Mouse (Mus musculus) myocyte (in vitro differentiated cells): ENCODE results near the gene Selenbp2.
"Not testable (repeated sequence)": the region's sequence is repeated elsewhere in the genome, so short reads cannot be mapped to it uniquely, and the experiment has no call there.

Source experiments
- CEBPB ChIP-seq: IDR thresholded peaks from 2 replicates; pipeline ENCODE4 v1.6.1; 2011; ENCODE audit warnings: mild to moderate bottlenecking, moderate library complexity; ENCODE audit not compliant: poor library complexity, insufficient read depth, severe bottlenecking
- E2F4 ChIP-seq: IDR thresholded peaks from one replicate; pipeline ENCODE4 v1.6.1; 2011; ENCODE audit warnings: mild to moderate bottlenecking, control low read depth, moderate library complexity; ENCODE audit not compliant: insufficient read depth
- MAX ChIP-seq: IDR thresholded peaks from one replicate; pipeline ENCODE4 v1.6.1; 2011; ENCODE audit warnings: low read depth, mild to moderate bottlenecking, control low read depth
- MYOG ChIP-seq, 3 experiments: IDR thresholded peaks; one replicate each; pipeline ENCODE4 v1.6.1; 2011; ENCODE audit warnings: control low read depth in 2 of 3, low read depth in 2 of 3, mild to moderate bottlenecking in 2 of 3; ENCODE audit not compliant: insufficient read length in 2 of 3, control insufficient read depth in 1 of 3, insufficient read depth in 1 of 3
- POLR2A ChIP-seq: IDR thresholded peaks from one replicate; pipeline ENCODE4 v1.6.1; 2011; ENCODE audit warnings: low read depth, mild to moderate bottlenecking, control low read depth, moderate library complexity; ENCODE audit not compliant: insufficient read length
- POLR2AphosphoS2 ChIP-seq: IDR thresholded peaks from one replicate; pipeline ENCODE4 v1.6.1; 2011; ENCODE audit warnings: low read depth, control low read depth; ENCODE audit not compliant: insufficient read length
- TCF3 ChIP-seq: IDR thresholded peaks from one replicate; pipeline ENCODE4 v1.6.1; 2011; ENCODE audit warnings: low read depth, control low read depth; ENCODE audit not compliant: insufficient read length
- USF1 ChIP-seq: IDR thresholded peaks from one replicate; pipeline ENCODE4 v1.6.1; 2011; ENCODE audit warnings: low read depth, mild to moderate bottlenecking, control low read depth, moderate library complexity

DNA sequence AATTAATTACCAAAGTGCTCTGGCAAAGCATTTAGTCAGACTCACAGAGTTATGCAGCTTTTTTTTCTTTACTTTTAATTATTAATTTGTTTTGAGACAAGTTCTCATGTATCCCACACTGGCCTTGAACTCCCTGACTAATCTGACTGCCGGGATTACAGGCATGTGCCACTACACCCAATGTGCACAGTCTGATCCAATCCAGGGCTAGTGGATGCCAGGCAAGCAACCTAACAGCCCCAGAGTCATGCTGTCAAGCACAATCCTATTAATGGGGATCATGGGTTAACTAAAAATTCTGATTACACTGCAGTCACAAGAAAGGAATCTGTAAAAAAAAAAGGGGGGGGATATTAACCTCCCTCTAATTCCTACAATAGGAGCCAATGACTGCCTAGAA, 39.4 kb upstream of the Selenbp2 start:
- TF ChIP-seq POLR2A; POLR2AphosphoS2; MAX; USF1; MYOG (IDR thresholded peaks at IDR 0.05; ENCODE audit: control insufficient read depth in 1 of 3, insufficient read depth in 1 of 3, insufficient read length in 2 of 3, low read depth in 2 of 3); E2F4; TCF3; CEBPB: not testable (repeated sequence)
